Mouse (Mus musculus): ENCODE measurements around the gene Ptrh2. TPM values are rescaled to one million over a fixed set of nuclear protein-coding genes. Genes with fewer than 3 reads are reported as not detected.

Ptrh2 gene
- total and polyA plus RNA-seq, 3 experiments: 29.8 to 54.5 (median 34.7) TPM

GRCm38 (mm10) chr11:86738956-86739355 is 55.2 kb downstream of the Ptrh2 start (continued):
- TF ChIP-seq ZKSCAN1 (IDR thresholded peaks at IDR 0.05; ENCODE audit: borderline replicate concordance, low read depth, low read length) (no peak), JUND (conservative IDR thresholded peaks at IDR 0.05; ENCODE audit: low read depth, low read length) (peak; percentile 93), KAT2A (IDR thresholded peaks at IDR 0.05; ENCODE audit: insufficient replicate concordance, low read length) (no peak), MEF2A (IDR thresholded peaks at IDR 0.05; ENCODE audit: borderline replicate concordance, low read depth, low read length) (peak; percentile 94), POLR2AphosphoS2 (IDR thresholded peaks at IDR 0.05; ENCODE audit: low read depth, low read length) (no peak), BHLHE40 (IDR thresholded peaks at IDR 0.05; ENCODE audit: low read depth, low read length) (peak; percentile 32; the same call in 1 of the 2 replicates)

- H3K9ac ChIP-seq (ENCODE audit: insufficient read depth, low read depth): peak overlapping the region; percentile 40; the same call in 1 of the 2 replicates
- peaks cover 8 to 95% of the 10 kb centered on the region in 2 experiments for H3K4me1 ChIP-seq (ENCODE audit: control insufficient read depth in 1 of 2, insufficient read depth in 2 of 2)
- no peak overlapping the region for H3K4me3 ChIP-seq (replicated peaks in 1 of 3; ENCODE audit: low read depth in 2 of 3, low read length in 2 of 3, poor library complexity in 1 of 3)
- peaks cover 4 to 28% of the 10 kb centered on the region in 2 experiments for H3K36me3 ChIP-seq (replicated peaks in 1 of 2; ENCODE audit: control insufficient read depth in 1 of 2, insufficient read depth in 1 of 2, low read length in 1 of 2)
- no peaks in the 10 kb centered on the region for H3K27me3 ChIP-seq (replicated peaks)
- peaks cover 83% of the 10 kb centered on the region for H3K79me2 ChIP-seq (replicated peaks; ENCODE audit: control insufficient read depth, extremely low read depth, insufficient read depth, poor library complexity, severe bottlenecking)
- H3K9me3 ChIP-seq (replicated peaks; ENCODE audit: low read length): no peaks in the 10 kb centered on the region
- dilution Hi-C loops (cut with MboI; ENCODE audit: extremely low pct_ligation_motif_present, extremely low pct_unique_long_range_greater_than_20kb, low sequenced_read_pairs): no loop called here
- in situ Hi-C loops (cut with MboI; ENCODE audit: low pct_ligation_motif_present, low pct_unique_long_range_greater_than_20kb, low sequenced_read_pairs): no loop called here
- TF ChIP-seq PAX5 (IDR thresholded peaks at IDR 0.05; ENCODE audit: low read length) (no peak), KAT2A (IDR thresholded peaks at IDR 0.05; ENCODE audit: insufficient replicate concordance, low read length) (no peak), RCOR1 (conservative IDR thresholded peaks at IDR 0.05; ENCODE audit: low read depth, low read length) (0 out of 2 replicates have a peak, but pooled peaks have one; percentile 38), ZNF384 (IDR thresholded peaks at IDR 0.05; ENCODE audit: low read depth, low read length) (peak; percentile 77), SIN3A (IDR thresholded peaks at IDR 0.05; ENCODE audit: low read length) (0 out of 2 replicates have a peak, but pooled peaks have one; percentile 6)
- no peak overlapping the region; the same call in 1 of the 2 replicates for H3K4me2 ChIP-seq (ENCODE audit: insufficient read depth, low read depth, poor library complexity, severe bottlenecking)
- H3K27ac ChIP-seq (ENCODE audit: insufficient read depth, low read depth): peak overlapping the region; percentile 94
- no peak for DNase-seq (ENCODE audit: extremely low read depth)
These were observed 55.7 kb downstream of the Ptrh2 start for GRCm38 (mm10) chr11:86739470-86739869.

GRCm38 (mm10) chr11:86741505-86741904 is 57.7 kb downstream of the Ptrh2 start:
- no peaks in the 10 kb centered on the region for H3K9me3 ChIP-seq (replicated peaks; ENCODE audit: low read length)
- H3K4me2 ChIP-seq (ENCODE audit: insufficient read depth, low read depth, poor library complexity, severe bottlenecking): no peak overlapping the region
- TF ChIP-seq NELFE (IDR thresholded peaks at IDR 0.05; ENCODE audit: low read depth, low read length) (no peak), UBTF (IDR thresholded peaks at IDR 0.05; ENCODE audit: low read depth, low read length) (no peak), POLR2AphosphoS2 (IDR thresholded peaks at IDR 0.05; ENCODE audit: low read depth, low read length) (no peak), ZNF384 (IDR thresholded peaks at IDR 0.05; ENCODE audit: low read depth, low read length) (peak; percentile 77), EP300 (IDR thresholded peaks at IDR 0.05; ENCODE audit: low read length) (0 out of 2 replicates have a peak, but pooled peaks have one; percentile 3), MAFK (IDR thresholded peaks at IDR 0.05; ENCODE audit: insufficient replicate concordance, low read length) (no peak), ETS1 (conservative IDR thresholded peaks at IDR 0.05; ENCODE audit: low read depth, low read length) (no peak)
- no peak overlapping the region; the same call in 1 of the 2 replicates for H3K27ac ChIP-seq (ENCODE audit: insufficient read depth, low read depth)
- H3K79me2 ChIP-seq (replicated peaks; ENCODE audit: control insufficient read depth, extremely low read depth, insufficient read depth, poor library complexity, severe bottlenecking): peaks cover 86% of the 10 kb centered on the region
- peaks cover 6 to 26% of the 10 kb centered on the region in 2 experiments for H3K36me3 ChIP-seq (replicated peaks in 1 of 2; ENCODE audit: control insufficient read depth in 1 of 2, insufficient read depth in 1 of 2, low read length in 1 of 2)
- no peaks in the 10 kb centered on the region for H3K27me3 ChIP-seq (replicated peaks)
- no peak overlapping the region for H3K4me3 ChIP-seq (replicated peaks in 1 of 3; ENCODE audit: low read depth in 2 of 3, low read length in 2 of 3, poor library complexity in 1 of 3)
- H3K4me1 ChIP-seq (ENCODE audit: control insufficient read depth in 1 of 2, insufficient read depth in 2 of 2): peaks cover 16 to 94% of the 10 kb centered on the region in 2 experiments
- dilution Hi-C loops (cut with MboI; ENCODE audit: extremely low pct_ligation_motif_present, extremely low pct_unique_long_range_greater_than_20kb, low sequenced_read_pairs) (no loop called here), in situ Hi-C loops (cut with MboI; ENCODE audit: low pct_ligation_motif_present, low pct_unique_long_range_greater_than_20kb, low sequenced_read_pairs) (loop anchor here (5.0 kb wide), 1 partner anchor 34 kb away; no protein-coding TSS in a partner anchor)
- DNase-seq (ENCODE audit: extremely low read depth): no peak
- no peak overlapping the region for H3K9ac ChIP-seq (ENCODE audit: insufficient read depth, low read depth)

Other genes starting within 250 kb of the Ptrh2 start
- 34.9 and 41.3 TPM in 2 replicates for gene Rnft1, start 199.3 kb upstream of the Ptrh2 start, total RNA-seq (2012; rRNA removed)
- gene Rnft1, start 199.3 kb upstream of the Ptrh2 start, total RNA-seq (2014; rRNA removed): 49.2 and 53.0 TPM in 2 replicates
- gene Rnft1, start 199.3 kb upstream of the Ptrh2 start, polyA plus RNA-seq (2012; ENCODE audit: insufficient read length, low read depth): 43.2 and 49.7 TPM in 2 replicates
- 45.2 and 56.7 TPM in 2 replicates for gene Rps6kb1, start 139.2 kb upstream of the Ptrh2 start, total RNA-seq (2012; rRNA removed)
- 76.9 and 79.9 TPM in 2 replicates for gene Rps6kb1, start 139.2 kb upstream of the Ptrh2 start, total RNA-seq (2014; rRNA removed)
- gene Rps6kb1, start 139.2 kb upstream of the Ptrh2 start, polyA plus RNA-seq (2012; ENCODE audit: insufficient read length, low read depth): 110 and 152 TPM in 2 replicates
- 11.9 and 14.3 TPM in 2 replicates for gene Tubd1, start 139.0 kb upstream of the Ptrh2 start, total RNA-seq (2012; rRNA removed)
- 9.7 and 9.8 TPM in 2 replicates for gene Tubd1, start 139.0 kb upstream of the Ptrh2 start, total RNA-seq (2014; rRNA removed)
- 12.6 and 13.4 TPM in 2 replicates for gene Tubd1, start 139.0 kb upstream of the Ptrh2 start, polyA plus RNA-seq (2012; ENCODE audit: insufficient read length, low read depth)
- gene Vmp1, start 149 bp upstream of the Ptrh2 start, total RNA-seq (2012; rRNA removed): 80.9 and 86.9 TPM in 2 replicates
- 209 and 231 TPM in 2 replicates for gene Vmp1, start 149 bp upstream of the Ptrh2 start, total RNA-seq (2014; rRNA removed)
- gene Vmp1, start 149 bp upstream of the Ptrh2 start, polyA plus RNA-seq (2012; ENCODE audit: insufficient read length, low read depth): 166 and 167 TPM in 2 replicates
- gene Cltc, start 73.6 kb downstream of the Ptrh2 start, total RNA-seq (2012; rRNA removed): 140 and 174 TPM in 2 replicates
- gene Cltc, start 73.6 kb downstream of the Ptrh2 start, total RNA-seq (2014; rRNA removed): 284 and 303 TPM in 2 replicates
- gene Cltc, start 73.6 kb downstream of the Ptrh2 start, polyA plus RNA-seq (2012; ENCODE audit: insufficient read length, low read depth): 219 and 256 TPM in 2 replicates
- gene Dhx40, start 123.8 kb downstream of the Ptrh2 start, total RNA-seq (2012; rRNA removed): 12.3 and 12.6 TPM in 2 replicates
- 20.3 and 23.3 TPM in 2 replicates for gene Dhx40, start 123.8 kb downstream of the Ptrh2 start, total RNA-seq (2014; rRNA removed)
- gene Dhx40, start 123.8 kb downstream of the Ptrh2 start, polyA plus RNA-seq (2012; ENCODE audit: insufficient read length, low read depth): 15.5 and 15.6 TPM in 2 replicates

All from CH12.LX (cell line).